Mouse (Mus musculus): ENCODE measurements around the gene Slc16a7.

Slc16a7 gene

DNA sequence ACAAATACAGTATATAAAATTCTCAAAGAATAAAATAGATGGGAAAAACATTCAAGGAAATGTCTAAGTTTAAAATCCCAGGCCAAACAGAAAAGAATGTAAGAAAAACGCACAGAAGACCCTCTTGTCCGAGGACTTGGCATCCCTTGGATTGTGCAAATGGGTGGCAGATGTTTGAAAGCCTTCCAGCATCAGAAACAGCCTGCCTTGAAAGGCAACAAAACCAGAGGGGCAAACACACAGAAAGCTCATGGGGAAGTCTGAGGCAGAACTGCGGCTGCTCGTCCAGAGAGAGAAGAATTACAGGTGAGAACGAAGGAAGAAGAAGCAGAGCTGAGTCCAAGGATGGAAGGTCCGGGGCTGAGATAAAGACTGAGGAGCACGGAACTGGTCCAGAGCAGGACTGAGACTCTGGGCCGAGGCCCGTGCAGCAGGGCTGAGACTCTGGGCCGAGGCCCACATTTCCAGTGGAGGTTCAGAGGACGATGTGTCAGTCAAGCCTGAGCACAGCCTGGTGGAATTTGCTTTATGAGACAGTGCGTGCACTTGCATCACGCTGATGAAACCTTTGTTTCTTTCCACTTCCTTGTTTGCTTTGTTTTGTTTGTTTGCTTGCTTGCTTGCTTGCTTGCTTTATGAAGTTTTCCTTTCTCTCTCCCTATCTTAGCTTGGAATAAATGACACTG, 65.0 kb downstream of the Slc16a7 start:
- DNase-seq (ENCODE audit: low spot score), result no peak

DNA sequence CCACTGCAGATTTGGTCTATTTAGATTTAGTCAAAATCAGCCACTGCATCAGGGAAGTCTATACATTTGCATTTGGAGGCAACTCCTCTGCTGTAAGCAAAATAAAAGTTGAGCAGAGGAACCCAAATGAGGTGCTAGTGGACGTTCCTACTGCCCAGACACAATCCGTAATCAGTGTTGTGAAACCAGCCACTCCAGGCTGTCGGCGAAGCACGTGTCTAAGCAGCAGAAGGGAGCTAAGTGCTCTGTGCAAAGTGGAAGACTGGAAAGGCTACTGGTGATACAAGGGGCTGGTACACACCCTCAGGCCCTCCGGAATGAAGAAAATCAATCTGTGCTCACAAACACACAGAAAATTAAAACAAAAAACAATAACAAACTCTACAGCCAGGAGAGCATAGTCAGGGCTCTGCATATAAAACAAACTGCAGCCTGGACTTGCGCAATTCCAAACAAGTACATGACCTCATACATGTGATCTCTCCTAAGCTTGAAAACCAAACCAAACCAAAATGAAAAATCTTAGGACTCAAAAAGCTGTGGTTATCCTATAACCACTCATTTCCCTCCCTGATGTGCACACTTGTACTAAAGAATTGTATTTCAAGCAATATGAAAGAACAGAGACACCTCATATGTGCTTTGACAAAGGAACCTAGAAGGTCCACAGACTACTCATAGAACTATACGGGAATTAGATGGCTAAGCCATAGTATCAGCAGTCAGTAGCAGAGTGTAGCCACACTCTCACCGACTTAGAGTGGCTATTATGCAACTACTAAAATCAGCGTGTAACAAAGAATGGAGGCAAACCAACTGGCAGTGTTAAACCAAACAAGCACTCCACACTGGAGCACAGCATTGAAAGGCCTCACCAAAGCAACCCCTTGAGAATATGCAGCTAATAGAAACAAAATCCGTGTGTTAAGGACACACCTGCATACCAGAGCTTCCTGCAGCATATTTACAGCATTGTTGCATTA, 67.5 kb downstream of the Slc16a7 start:
- no peak for DNase-seq (ENCODE audit: low spot score)

DNA sequence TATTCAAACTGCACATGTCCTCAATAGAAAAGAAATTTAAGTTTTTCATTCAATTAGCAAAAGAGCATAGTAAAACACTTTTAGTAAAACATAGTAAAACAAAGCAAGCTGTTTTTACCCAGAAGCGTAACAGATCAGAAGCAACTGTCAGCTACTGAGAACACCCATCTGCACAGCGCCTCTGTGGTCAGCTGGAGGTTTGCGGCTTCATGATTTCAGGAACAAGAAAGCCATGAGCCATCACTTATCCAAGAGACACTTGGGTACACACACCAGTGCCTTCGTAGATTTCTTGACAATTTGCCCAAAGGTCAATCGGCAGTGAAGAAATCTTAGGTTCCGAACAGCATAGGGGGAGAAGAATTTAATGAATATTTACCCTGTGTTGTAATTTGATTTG, 71.9 kb downstream of the Slc16a7 start:
- peak; percentile 57 for DNase-seq (ENCODE audit: low spot score)

DNA sequence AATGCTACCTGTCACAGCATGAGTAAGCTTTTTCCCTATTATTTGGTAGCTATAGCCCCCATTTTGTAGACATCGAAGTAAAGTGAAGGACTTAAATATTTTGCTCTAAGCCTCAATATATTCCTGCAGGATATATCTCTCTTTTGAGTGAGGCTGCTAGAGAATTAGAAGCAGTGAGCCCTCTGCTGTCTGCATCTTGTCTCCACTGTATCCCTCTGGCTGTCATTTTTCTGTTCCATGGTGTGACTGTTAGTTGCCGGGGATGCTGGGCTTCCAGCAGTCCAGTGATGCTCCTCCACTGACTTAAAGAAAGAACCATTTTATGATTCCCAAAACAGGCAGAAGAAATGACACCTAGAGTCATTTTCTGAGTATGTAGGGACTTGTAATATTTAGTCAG, 78.4 kb downstream of the Slc16a7 start:
- no peak for DNase-seq (ENCODE audit: low spot score)

- DNase-seq (ENCODE audit: low spot score), result no peak
Measured at GRCm38 (mm10) chr10:125298036-125298435, 91.2 kb downstream of the Slc16a7 start.

- DNase-seq (ENCODE audit: low spot score), result no peak
Measured at GRCm38 (mm10) chr10:125290320-125290719, 98.9 kb downstream of the Slc16a7 start.

GRCm38 (mm10) chr10:125288560-125288959, 100.7 kb downstream of the Slc16a7 start:
- DNase-seq (ENCODE audit: low spot score), result no peak

DNA sequence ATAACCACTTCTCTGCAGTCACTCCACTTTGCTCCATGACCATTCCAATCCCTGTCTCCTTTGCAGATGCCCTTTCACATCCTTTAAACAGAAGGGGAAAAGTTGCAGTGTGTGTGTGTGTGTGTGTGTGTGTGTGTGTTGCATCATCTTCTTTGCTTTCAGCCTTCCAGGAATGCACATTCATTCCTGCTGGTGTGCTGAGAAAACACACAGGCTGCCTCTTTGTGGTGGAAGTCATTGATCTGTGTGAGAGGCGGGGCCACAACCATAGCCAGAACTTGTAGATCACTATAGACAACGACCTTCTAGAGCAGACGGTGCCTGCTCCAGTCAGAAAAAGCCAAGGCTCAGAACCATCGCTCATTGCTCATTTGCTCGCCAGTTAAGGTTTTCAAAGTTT, 103.9 kb downstream of the Slc16a7 start:
- no peak for DNase-seq (ENCODE audit: low spot score)

- no peak for DNase-seq (ENCODE audit: low spot score)
Measured at GRCm38 (mm10) chr10:125275149-125275848, 114.0 kb downstream of the Slc16a7 start.

GRCm38 (mm10) chr10:125274519-125275148, 114.6 kb downstream of the Slc16a7 start:
- DNase-seq (ENCODE audit: low spot score), result no peak

DNA sequence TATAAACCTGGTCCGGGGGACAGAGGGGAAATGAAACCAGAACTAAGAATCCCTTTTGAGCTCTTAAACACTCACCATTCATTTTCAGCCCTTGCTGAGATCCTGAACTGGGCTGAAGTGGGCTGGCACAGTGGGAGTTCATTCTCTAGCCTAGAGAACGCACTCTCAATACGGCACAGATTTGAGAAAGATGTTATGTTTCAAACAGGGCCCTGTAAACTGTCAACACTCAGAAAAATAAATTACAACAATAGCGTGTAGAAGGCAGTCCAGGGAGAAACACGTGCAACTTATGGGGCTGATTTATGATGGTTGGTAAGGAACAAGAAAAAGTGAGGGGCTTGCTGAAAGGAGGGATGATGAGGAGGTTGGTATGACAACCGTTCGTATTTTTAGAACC, 115.5 kb downstream of the Slc16a7 start:
- DNase-seq (ENCODE audit: low spot score), result no peak

GRCm38 (mm10) chr10:125271448-125271847, 117.8 kb downstream of the Slc16a7 start:
- no peak for DNase-seq (ENCODE audit: low spot score)

- no peak for DNase-seq (ENCODE audit: low spot score)
Measured at GRCm38 (mm10) chr10:125270266-125270665, 119.0 kb downstream of the Slc16a7 start.

DNA sequence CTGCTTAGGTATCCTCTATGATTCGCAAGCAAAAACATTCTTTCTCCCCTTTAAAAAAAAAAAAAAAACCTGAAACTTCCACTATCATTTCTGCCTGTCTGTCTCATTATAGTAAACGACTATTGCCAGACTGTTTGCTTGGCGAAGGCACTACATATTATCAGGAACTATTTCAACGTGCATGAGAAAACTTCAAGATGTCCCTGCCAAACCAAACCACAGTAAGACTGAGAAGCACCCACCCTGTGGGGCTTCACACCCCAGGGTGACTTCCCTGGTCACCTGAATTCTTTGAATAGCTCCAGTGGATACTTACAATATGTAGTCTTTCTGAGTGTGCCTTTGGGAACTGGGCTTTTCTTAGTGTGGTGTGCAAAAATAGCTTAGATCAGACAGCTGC, 122.9 kb downstream of the Slc16a7 start:
- DNase-seq (ENCODE audit: low spot score), result no peak

- DNase-seq (ENCODE audit: low spot score), result no peak
Measured at GRCm38 (mm10) chr10:125265901-125266300, 123.4 kb downstream of the Slc16a7 start.

- DNase-seq (ENCODE audit: low spot score), result no peak
Measured at GRCm38 (mm10) chr10:125265467-125265866, 123.8 kb downstream of the Slc16a7 start.

- DNase-seq (ENCODE audit: low spot score), result peak; percentile 70
Measured at GRCm38 (mm10) chr10:125264938-125265337, 124.3 kb downstream of the Slc16a7 start.

GRCm38 (mm10) chr10:125255904-125256303, 133.4 kb downstream of the Slc16a7 start:
- no peak for DNase-seq (ENCODE audit: low spot score)

- no peak for DNase-seq (ENCODE audit: low spot score)
Measured at GRCm38 (mm10) chr10:125214536-125214935, 174.7 kb downstream of the Slc16a7 start.

DNA sequence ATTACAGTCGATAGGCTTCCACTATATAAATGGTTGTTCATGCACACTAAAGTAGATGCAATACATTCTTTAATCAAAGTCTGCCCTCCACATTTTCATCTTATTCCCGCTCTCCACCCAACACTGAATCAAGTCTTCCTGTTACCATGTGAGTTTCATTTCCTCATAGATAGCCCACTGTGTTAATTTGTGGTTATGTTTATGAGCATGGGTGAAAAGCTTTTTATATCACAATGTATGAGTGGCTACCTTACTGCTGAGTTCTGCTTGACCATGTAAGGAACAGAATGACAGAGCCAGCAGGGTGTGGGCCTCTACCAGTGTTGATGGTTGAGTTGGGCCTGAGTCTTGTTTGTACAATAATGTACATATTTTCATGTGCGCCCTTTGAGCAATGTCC, 175.5 kb downstream of the Slc16a7 start:
- no peak for DNase-seq (ENCODE audit: low spot score)

- DNase-seq (ENCODE audit: low spot score), result peak; percentile 28
Measured at GRCm38 (mm10) chr10:125187544-125187943, 201.7 kb downstream of the Slc16a7 start.

DNA sequence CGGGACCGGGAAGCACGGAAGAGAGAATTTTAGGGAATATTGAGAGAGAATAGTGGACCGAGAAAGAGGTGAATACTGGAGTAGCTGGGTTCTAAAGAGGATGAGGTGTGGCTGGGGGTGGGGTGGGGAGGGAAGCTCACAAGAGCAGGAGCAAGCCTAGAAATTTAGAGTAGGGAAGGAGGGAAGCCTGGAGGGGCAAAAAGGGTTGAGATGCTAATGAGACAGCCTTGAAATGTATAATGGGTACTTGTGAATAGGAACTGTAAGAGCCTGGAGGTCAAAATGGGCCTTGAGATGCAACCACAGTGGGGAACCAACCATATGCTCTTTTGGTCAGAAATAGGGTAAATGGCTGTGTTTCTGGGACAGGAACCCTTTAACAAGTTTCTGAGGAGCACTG, 203.9 kb downstream of the Slc16a7 start:
- DNase-seq (ENCODE audit: low spot score), result no peak

Data from layer of hippocampus, adult 11-12 months (tissue).